Mouse (Mus musculus) spleen, postnatal 10 days (tissue): ENCODE results near the gene Fam155a.
"Not testable (repeated sequence)": the region's sequence is repeated elsewhere in the genome, so short reads cannot be mapped to it uniquely, and the experiment has no call there.

Source experiments
- DNase-seq, 2 experiments: peaks; one replicate each; pipeline ENCODE4 v3.0.0; 2021 to 2022; ENCODE audit warnings: low spot score in 2 of 2

Gene Fam155a

DNA sequence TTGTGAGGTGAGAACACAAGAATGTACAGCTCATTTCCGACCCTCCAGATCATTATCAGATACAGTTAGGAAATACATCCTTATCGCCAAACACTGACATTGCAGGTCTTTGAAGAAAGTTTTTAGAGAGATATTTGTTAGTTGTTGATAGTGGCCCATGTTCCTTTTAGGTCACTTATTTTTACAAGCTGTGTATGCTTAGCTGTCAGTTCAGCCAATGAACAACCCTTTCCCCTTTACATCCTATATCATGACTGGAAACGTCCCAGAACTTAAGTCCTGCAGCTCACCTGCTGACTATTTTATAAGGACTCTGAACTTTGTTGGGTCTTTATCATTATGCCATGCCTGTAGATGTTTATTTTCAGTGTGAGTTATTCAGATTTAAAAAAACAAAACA lies 366.3 kb downstream of the Fam155a start:
- DNase-seq = no peak

DNA sequence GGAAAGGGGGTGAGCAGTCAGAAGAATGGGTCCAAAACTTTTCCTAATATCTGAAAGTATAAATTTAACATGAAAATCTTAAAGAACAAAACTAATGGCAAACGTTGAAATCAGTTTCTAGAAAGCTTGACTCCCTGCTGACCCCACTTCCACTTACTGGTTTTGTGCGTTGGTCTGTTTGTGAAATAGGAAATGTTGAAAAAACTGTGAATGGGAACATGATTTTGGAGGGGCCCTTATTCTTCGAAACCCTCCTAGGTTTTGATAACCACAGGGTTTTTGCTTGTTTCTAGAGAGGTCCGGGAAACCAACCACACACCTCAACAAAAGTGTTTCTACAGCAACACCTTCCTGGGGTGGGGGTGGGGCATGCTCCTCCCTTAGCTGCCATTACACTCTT lies 368.6 kb downstream of the Fam155a start:
- no peak for DNase-seq

- no peak for DNase-seq
These were observed 372.2 kb downstream of the Fam155a start for GRCm38 (mm10) chr8:9398606-9399263.

GRCm38 (mm10) chr8:9398040-9398439 lies 372.9 kb downstream of the Fam155a start:
- no peak for DNase-seq

GRCm38 (mm10) chr8:9394670-9395069 lies 376.3 kb downstream of the Fam155a start:
- DNase-seq = no peak

DNA sequence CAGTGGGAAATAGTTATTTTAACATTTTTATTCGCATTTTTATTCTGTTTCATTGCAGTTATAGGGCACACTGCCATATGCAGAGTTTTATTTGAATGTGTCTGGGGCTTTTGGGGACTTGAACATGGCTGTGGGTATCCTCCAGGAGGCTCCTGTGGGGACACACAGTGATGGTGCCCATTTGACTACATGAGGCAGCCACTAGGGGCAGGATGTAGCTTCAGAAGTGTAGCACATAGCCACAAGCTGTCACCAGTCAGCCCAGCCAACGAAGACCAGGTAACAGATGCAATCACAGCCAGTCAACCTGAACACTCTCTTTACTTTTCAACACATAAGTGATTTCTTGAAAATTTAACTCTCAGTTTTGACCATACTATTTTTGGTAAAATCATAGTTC lies 377.7 kb downstream of the Fam155a start:
- no peak for DNase-seq

GRCm38 (mm10) chr8:9390229-9390628 lies 380.7 kb downstream of the Fam155a start:
- DNase-seq = not testable (repeated sequence)

GRCm38 (mm10) chr8:9369201-9369600 lies 401.8 kb downstream of the Fam155a start:
- no peak for DNase-seq

DNA sequence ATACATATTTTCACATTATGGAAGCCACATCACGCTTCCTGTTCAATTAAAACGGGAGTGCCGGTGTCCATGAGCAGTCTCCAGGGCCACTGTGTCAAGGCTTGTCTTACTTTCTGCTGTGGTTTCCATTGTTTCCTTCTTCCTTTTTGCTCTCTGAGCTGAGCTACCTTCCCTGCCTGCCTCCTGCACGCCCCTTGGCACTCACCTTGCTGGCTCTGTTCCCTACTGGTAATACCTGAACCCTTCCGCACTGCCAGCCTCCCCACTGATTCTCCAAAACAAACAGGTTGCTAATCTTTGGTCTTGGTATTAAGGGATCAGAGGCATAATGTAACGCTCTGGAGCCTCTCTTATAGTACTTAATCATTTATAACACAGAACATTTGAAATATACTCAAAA lies 403.2 kb downstream of the Fam155a start:
- no peak for DNase-seq

- no peak for DNase-seq
These were observed 405.6 kb downstream of the Fam155a start for GRCm38 (mm10) chr8:9365381-9365780.

DNA sequence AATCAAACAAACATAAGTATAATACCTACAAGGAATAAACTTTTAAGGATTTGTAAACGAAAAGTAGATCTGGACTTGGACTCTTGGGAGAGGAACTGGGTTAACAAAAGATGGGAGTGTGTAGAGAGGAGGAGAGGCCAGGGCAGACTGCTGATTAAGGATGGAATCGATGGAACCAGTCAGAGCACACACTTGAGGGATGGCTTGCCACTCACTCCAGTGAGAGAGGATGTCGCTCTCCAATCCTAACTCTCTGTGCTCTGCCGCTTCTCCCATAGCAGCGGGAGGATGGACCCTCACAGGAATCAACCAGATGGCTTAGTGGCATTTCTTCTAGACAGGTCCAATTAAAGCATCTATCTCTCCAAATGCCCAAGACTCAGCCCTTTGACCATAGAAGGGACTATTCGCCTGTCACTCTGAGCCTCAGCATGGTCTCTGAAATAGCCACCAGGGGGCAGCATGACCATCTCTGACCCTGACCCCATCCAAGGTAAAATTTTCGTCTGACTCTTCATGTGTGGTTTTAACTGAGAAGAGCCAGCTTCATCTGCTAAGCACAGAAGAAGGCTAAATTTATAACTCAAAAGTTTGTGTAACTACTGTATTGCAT lies 422.3 kb downstream of the Fam155a start:
- DNase-seq = peak in 1 of 2 experiments; percentile 36

GRCm38 (mm10) chr8:9347163-9347562 lies 423.8 kb downstream of the Fam155a start:
- DNase-seq = no peak

DNA sequence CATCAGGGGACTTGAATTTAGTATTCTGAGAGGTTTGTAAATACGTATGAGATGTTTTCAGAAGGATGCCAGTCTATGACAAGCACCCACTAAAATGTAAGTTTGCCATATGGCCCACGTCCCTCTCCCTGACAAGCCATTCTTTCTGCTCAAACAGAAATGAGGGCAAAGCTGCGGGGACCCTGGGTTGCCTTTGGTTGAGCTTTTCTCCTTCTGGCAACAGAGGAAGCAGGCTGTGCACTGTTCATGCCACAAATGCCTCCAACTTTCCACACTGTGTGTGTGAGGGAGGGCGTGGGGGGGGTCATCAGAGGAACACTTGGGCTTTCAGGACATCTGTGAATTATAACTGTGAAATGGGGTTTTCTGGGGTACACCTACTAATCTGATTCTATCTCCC lies 426.8 kb downstream of the Fam155a start:
- DNase-seq = no peak

DNA sequence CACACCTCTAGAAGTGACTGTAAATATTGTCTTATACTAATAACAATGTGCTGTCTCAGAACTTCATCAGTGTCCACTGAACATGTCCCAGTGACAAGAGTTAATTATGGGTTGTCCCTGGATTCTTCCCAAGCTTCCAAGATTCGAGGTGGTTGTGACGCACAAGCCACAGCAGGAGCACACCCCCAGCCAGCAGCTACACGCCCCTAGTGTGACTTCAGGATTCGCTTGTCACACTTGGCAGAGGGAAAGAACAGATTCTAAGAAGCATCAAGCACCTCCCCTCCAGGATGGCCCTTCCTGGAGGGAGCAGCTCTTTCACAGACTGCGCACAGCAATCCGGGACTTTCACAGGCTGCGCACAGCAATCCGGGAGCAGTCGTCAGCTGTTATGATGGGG lies 428.0 kb downstream of the Fam155a start:
- no peak for DNase-seq

DNA sequence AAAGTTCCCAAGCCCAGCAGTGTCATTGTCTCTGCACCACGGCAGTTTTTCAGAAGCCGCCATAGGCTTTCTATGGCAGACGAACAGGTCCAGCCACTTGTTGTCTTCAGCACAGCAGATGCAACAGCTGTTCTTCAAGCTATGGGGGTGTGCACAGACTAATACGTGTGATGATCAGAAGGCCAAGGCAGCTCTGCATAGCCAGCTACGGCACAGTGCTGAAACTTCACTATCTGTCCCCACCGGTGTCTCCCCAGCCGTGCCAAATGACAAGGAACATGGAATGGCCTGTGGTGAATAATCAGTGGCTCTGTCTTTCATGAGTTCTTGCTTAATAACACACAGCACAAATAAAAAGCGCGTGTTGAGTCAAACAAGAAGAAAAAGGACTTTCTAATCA lies 428.4 kb downstream of the Fam155a start:
- DNase-seq = no peak

GRCm38 (mm10) chr8:9337905-9338304 lies 433.1 kb downstream of the Fam155a start:
- no peak for DNase-seq

DNA sequence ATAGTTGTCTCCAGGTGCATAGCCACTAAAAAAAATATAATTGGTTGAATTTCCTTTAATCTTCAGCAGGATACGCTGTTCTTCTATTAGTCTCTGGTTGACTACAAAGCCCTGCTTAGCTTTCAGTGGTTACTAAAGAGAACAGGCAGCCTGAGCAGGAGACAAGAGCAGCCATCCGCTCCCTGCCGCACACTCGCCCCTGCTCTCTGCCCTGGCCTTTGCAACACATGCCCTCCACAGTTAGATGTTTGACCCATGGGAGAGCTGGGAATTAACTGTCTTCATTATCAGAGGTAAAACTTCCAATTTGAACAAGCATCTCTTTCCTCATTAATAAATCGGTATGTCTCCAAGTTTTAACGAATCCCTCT lies 435.0 kb downstream of the Fam155a start:
- DNase-seq = no peak

DNA sequence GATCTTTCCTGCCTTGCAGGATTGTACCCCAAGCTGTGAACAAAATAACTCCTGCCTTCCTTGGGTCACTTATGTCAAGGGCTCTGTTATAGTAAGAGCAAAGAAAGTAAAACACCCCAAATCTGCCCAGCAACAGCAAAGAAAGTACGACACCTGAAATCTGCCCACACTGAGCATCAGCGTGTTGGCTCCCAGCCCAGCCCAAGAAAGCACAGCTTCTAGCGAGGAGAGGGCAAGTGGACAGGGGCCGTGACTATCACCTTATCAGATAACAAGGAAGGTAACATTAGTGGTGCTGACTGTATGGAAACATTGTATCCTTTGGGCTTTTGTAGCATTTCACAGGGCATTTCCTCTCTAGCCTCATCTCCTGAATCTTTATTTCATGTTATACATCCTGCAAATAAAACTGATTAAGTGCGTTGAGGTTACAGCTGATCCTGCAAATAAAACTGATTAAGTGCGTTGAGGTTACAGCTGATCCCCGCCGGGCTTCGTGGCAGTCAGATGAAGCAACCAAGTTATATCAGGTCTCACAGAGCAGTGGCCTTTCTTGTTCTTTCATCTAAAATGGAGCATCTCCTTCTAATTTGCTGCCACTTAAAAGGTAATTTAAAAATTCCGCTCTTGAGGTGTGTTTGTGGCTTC lies 435.6 kb downstream of the Fam155a start:
- DNase-seq = no peak

- DNase-seq = no peak
These were observed 438.2 kb downstream of the Fam155a start for GRCm38 (mm10) chr8:9332766-9333165.

GRCm38 (mm10) chr8:9309456-9309855 lies 461.5 kb downstream of the Fam155a start:
- DNase-seq = no peak

DNA sequence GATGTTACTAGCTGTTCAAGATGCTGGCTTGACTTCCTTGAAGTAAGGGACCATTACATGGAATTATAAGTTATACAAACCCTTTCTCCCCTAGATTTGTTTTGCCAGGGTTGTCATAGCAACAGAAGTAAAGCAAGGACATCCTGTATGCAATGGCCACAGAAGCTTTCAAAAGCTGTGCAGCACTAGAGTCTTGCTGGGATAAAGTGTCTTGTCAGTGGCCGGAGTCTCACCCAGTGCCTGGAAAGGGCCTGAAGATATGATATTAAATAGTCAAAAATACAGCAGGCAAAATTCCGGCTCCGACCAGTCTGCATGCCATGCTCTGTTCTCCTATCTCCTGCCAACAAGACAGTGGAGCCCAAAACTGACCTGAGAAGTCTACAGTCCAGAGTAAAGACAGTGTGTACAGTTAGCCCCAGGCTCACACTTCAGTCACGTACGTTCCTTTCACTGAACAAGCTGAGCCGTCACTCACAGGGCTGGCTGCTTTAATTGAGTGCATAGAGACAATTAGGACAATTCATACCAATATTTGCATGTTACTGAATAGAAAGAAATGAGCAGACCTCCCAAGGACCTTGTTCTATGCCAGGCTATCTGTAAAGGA lies 467.3 kb downstream of the Fam155a start:
- no peak for DNase-seq

- no peak for DNase-seq
These were observed 475.9 kb downstream of the Fam155a start for GRCm38 (mm10) chr8:9295046-9295445.

DNA sequence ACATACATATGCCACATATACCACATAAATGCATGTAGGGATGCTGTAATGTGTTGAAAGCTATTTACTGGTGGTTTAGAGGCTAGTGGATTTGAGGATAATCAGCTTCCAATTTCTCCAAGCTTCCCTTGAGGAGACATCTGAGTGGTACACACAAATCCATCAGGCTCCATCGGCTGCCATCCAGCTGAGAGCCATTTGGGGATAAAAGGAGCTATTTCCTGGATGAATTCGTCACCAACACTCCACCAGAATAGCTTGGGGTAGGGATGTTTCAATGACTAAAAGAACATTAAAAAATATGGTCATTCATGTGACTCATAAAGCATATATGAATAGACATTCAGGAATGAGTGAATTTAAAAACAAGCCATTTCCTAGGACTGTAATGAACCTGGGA lies 478.4 kb downstream of the Fam155a start:
- no peak for DNase-seq
